Mouse (Mus musculus) liver, postnatal 0 days (tissue): ENCODE measurements at regions not wholly inside any gene's neighbourhood (a gene's known extent, or its start where the extent isn't known, plus 50 kb on each side); places are given as distances from the start of the nearest gene placed in this dataset.

ENCODE experiments used
- CTCF ChIP-seq: sonication (generic); IDR thresholded peaks from 2 replicates; pipeline ENCODE4 v1.5.1; 2016; ENCODE audit warnings: antibody characterized with exemption, low read depth
- EP300 ChIP-seq: IDR thresholded peaks from 2 replicates; pipeline ENCODE4 v1.6.1; 2016; ENCODE audit warnings: antibody characterized with exemption, low read depth, mild to moderate bottlenecking

- no peak for TF ChIP-seq EP300
- no peak for TF ChIP-seq CTCF
Observed at GRCm38 (mm10) chr2:75054474-75055186, 229.0 kb downstream of the Mtx2 start.
